Mouse (Mus musculus): ENCODE results near the gene Ctu1. TPM values are rescaled to one million over a fixed set of nuclear protein-coding genes. Genes with fewer than 3 reads are reported as not detected.
"Not testable (repeated sequence)": the region's sequence is repeated elsewhere in the genome, so short reads cannot be mapped to it uniquely, and the experiment has no call there.

Ctu1 gene
- polyA plus RNA-seq, 1 experiment from 2014 or later = 4.5 TPM

GRCm38 (mm10) chr7:43654519-43654918 lies 17.3 kb upstream of the Ctu1 start:
- TF ChIP-seq EP300 (IDR thresholded peaks at IDR 0.05; ENCODE audit: low read depth) (peak; percentile 47; the same call in 1 of the 2 replicates), CTCF (IDR thresholded peaks at IDR 0.05; ENCODE audit: low read depth) (no peak)
- peak; percentile 40; the same call in 1 of the 2 replicates for ATAC-seq
- 30% methylated on average over 3 of the region's 3 CpGs for WGBS (ENCODE audit: insufficient replicate concordance)

DNA sequence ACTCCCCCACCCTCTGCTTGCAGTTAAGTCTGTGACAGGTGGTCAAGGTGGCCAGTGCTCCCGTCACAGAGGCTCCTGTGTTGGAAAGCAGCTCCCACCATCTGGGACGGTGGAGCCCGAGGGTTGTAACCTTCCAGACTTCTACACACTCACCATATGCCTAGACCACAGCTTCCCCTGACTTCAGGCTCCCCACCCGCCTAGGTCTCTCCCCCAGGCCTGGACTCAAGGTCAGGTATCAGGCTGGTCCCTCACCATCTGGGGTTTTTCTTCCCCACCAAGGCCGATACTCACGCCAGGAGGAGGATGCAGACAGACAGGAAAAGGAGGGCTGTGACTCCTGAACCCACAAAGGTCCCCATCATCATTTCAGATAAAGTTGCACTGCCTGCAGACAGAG lies 15.6 kb upstream of the Ctu1 start:
- 25% methylated on average over 6 of the region's 6 CpGs for WGBS (ENCODE audit: insufficient replicate concordance)
- H3K4me3 ChIP-seq (ENCODE audit: low read depth, low read length) = peak overlapping the region; percentile 3
- ATAC-seq (no peak), DNase-seq (no peak)
- H3K4me2 ChIP-seq (ENCODE audit: low read depth, low read length) = peak overlapping the region; percentile 49
- H3K36me3 ChIP-seq (replicated peaks; ENCODE audit: insufficient read depth, low read length) = 0 out of 2 replicates have a peak, but pooled peaks cover 3% of the 10 kb centered on the region
- H3K9me3 ChIP-seq (ENCODE audit: low read length) = no peaks in the 10 kb centered on the region
- TF ChIP-seq EP300 (IDR thresholded peaks at IDR 0.05; ENCODE audit: low read depth) (no peak), CTCF (IDR thresholded peaks at IDR 0.05; ENCODE audit: low read depth) (no peak)
- H3K9ac ChIP-seq (replicated peaks) = 0 out of 2 replicates have a peak overlapping the region, but pooled peaks have one; percentile 42
- H3K4me1 ChIP-seq (ENCODE audit: insufficient read depth) = no peaks in the 10 kb centered on the region
- no peaks in the 10 kb centered on the region for H3K27me3 ChIP-seq (ENCODE audit: insufficient read depth, low read length)
- H3K27ac ChIP-seq (ENCODE audit: low read depth) = peak overlapping the region; percentile 24

More at GRCm38 (mm10) chr7:43654519-43654918, 17.3 kb upstream of the Ctu1 start:
- Histone ChIP-seq H3K27me3 (ENCODE audit: insufficient read depth, low read length) (no peaks in the 10 kb centered on the region), H3K4me3 (ENCODE audit: low read depth, low read length) (0 out of 2 replicates have a peak overlapping the region, but pooled peaks have one; percentile 8), H3K4me1 (ENCODE audit: insufficient read depth) (no peaks in the 10 kb centered on the region), H3K36me3 (replicated peaks; ENCODE audit: insufficient read depth, low read length) (0 out of 2 replicates have a peak, but pooled peaks cover 3% of the 10 kb centered on the region), H3K9me3 (ENCODE audit: low read length) (no peaks in the 10 kb centered on the region), H3K27ac (ENCODE audit: low read depth) (0 out of 2 replicates have a peak overlapping the region, but pooled peaks have one; percentile 17), H3K4me2 (ENCODE audit: low read depth, low read length) (0 out of 2 replicates have a peak overlapping the region, but pooled peaks have one; percentile 3), H3K9ac (replicated peaks) (no peak overlapping the region)
- DNase-seq = no peak

GRCm38 (mm10) chr7:43660002-43660401 lies 11.8 kb upstream of the Ctu1 start, which contains the start of gene Siglece:
Gene Siglece, minus strand, starts transcription at chr7:43660161.
- Histone ChIP-seq H3K27me3 (ENCODE audit: insufficient read depth, low read length) (no peaks in the 10 kb centered on the region), H3K4me2 (ENCODE audit: low read depth, low read length) (peak within 1 kb of the TSS; percentile 49), H3K4me1 (ENCODE audit: insufficient read depth) (peaks cover 2% of the 10 kb centered on the region; the same call in 1 of the 2 replicates), H3K36me3 (replicated peaks; ENCODE audit: insufficient read depth, low read length) (no peaks in the 10 kb centered on the region), H3K9me3 (ENCODE audit: low read length) (no peaks in the 10 kb centered on the region), H3K9ac (replicated peaks) (peak within 1 kb of the TSS; percentile 16; the same call in 1 of the 2 replicates), H3K27ac (ENCODE audit: low read depth) (peak within 1 kb of the TSS; percentile 71), H3K4me3 (ENCODE audit: low read depth, low read length) (peak within 1 kb of the TSS; percentile 35)
- no peak for TF ChIP-seq EP300 (IDR thresholded peaks at IDR 0.05; ENCODE audit: low read depth)
- no peak for TF ChIP-seq CTCF (IDR thresholded peaks at IDR 0.05; ENCODE audit: low read depth)
- WGBS (ENCODE audit: insufficient replicate concordance) = 24% methylated on average over 1 of the region's 1 CpGs
- ATAC-seq (no peak), DNase-seq (peak; percentile 30)

DNA sequence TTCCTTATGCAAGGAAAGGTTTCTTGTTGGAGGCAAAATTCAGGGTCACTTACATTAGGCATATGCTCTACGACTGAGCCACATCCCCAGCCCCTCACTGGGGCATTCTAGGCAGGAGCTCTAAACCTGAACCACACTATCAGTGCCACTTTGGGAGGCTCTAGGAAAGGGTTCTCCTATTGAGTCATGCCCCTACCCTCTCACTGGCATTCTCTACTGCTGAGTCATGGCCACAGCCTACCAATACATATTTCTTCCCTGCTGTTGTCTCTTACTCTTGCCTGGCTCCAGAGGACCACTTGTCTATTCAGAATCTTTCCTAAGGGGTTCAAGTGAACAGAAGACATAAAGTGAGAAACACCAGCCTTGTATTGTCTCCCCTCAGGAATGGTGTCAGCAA lies 9.0 kb upstream of the Ctu1 start:
- no peaks in the 10 kb centered on the region for H3K9me3 ChIP-seq (ENCODE audit: low read length)
- no peak overlapping the region for H3K4me2 ChIP-seq (ENCODE audit: low read depth, low read length)
- no peak overlapping the region; the same call in 1 of the 2 replicates for H3K27ac ChIP-seq (ENCODE audit: low read depth)
- TF ChIP-seq EP300 (IDR thresholded peaks at IDR 0.05; ENCODE audit: low read depth) (no peak), CTCF (IDR thresholded peaks at IDR 0.05; ENCODE audit: low read depth) (no peak)
- WGBS (ENCODE audit: insufficient replicate concordance) = 92% methylated on average over 1 of the region's 1 CpGs
- peaks cover 2% of the 10 kb centered on the region; the same call in 1 of the 2 replicates for H3K4me1 ChIP-seq (ENCODE audit: insufficient read depth)
- no peak overlapping the region for H3K9ac ChIP-seq (replicated peaks)
- H3K36me3 ChIP-seq (replicated peaks; ENCODE audit: insufficient read depth, low read length) = no peaks in the 10 kb centered on the region
- H3K27me3 ChIP-seq (ENCODE audit: insufficient read depth, low read length) = no peaks in the 10 kb centered on the region
- DNase-seq = no peak
- no peak for ATAC-seq
- no peak overlapping the region for H3K4me3 ChIP-seq (ENCODE audit: low read depth, low read length)

GRCm38 (mm10) chr7:43667221-43667620 lies 4.6 kb upstream of the Ctu1 start:
- ATAC-seq; H3K4me2 ChIP-seq (ENCODE audit: low read depth, low read length); H3K36me3 ChIP-seq (replicated peaks; ENCODE audit: insufficient read depth, low read length); H3K9ac ChIP-seq (replicated peaks); H3K4me1 ChIP-seq (ENCODE audit: insufficient read depth); H3K9me3 ChIP-seq (ENCODE audit: low read length); H3K27ac ChIP-seq (ENCODE audit: low read depth); DNase-seq; H3K27me3 ChIP-seq (ENCODE audit: insufficient read depth, low read length); H3K4me3 ChIP-seq (ENCODE audit: low read depth, low read length): not testable (repeated sequence)
- 57% methylated on average over 4 of the region's 4 CpGs for WGBS (ENCODE audit: insufficient replicate concordance)

GRCm38 (mm10) chr7:43668582-43668981 lies 3.2 kb upstream of the Ctu1 start:
- peak; percentile 55 for DNase-seq

More at GRCm38 (mm10) chr7:43668582-43668981, 3.2 kb upstream of the Ctu1 start:
- TF ChIP-seq EP300 (IDR thresholded peaks at IDR 0.05; ENCODE audit: low read depth) (no peak), CTCF (IDR thresholded peaks at IDR 0.05; ENCODE audit: low read depth) (peak; percentile 62)
- 10% methylated on average over 3 of the region's 3 CpGs for WGBS (ENCODE audit: insufficient replicate concordance)
- Histone ChIP-seq H3K9me3 (ENCODE audit: low read length) (no peaks in the 10 kb centered on the region), H3K9ac (replicated peaks) (no peak overlapping the region), H3K27ac (ENCODE audit: low read depth) (peak overlapping the region; percentile 24; the same call in 1 of the 2 replicates), H3K4me2 (ENCODE audit: low read depth, low read length) (no peak overlapping the region), H3K36me3 (replicated peaks; ENCODE audit: insufficient read depth, low read length) (no peaks in the 10 kb centered on the region), H3K4me3 (ENCODE audit: low read depth, low read length) (no peak overlapping the region), H3K27me3 (ENCODE audit: insufficient read depth, low read length) (no peaks in the 10 kb centered on the region), H3K4me1 (ENCODE audit: insufficient read depth) (peaks cover 11% of the 10 kb centered on the region)
- ATAC-seq = no peak
